In genomic region chr6:52176391-52176790, GRCm38 (mm10) we compare ENCODE assay signal across 14 mouse cellular contexts. TPM values are rescaled to one million over a fixed set of nuclear protein-coding genes. Genes with fewer than 3 reads are reported as not detected.
DNase-seq lines count a peak whose midpoint lies in the region; ATAC-seq and TF ChIP-seq lines count a peak whose summit lies in the region.
"Had no signal": no experiment of that assay in that cellular context is flagged by ENCODE, and none has a peak within 500 bp of the region (broad histone marks: within the 10 kb centered on the region; RNA-seq: fewer than 3 reads in every experiment).

No protein-coding gene starts in this region.

- H3K27ac ChIP-seq in heart, embryonic 11.5 days (ENCODE audit: low read depth, low read length) = peak overlapping the region; percentile 25; the same call in 1 of the 2 replicates
- peak overlapping the region; percentile 81 for H3K27ac ChIP-seq in embryonic fibroblast, embryonic 13.5 days (ENCODE audit: insufficient read depth, low read length)
- peak overlapping the region; percentile 87 for H3K27ac ChIP-seq in intestine, postnatal 0 days (ENCODE audit: low read depth, low read length)
- no peak overlapping the region for H3K27ac ChIP-seq in liver, embryonic 15.5 days (replicated peaks)
- H3K27ac ChIP-seq: forebrain, embryonic 15.5 days; layer of hippocampus, adult 2 months had no signal

- no peak for TF ChIP-seq POLR2A in embryonic fibroblast, embryonic 13.5 days (IDR thresholded peaks at IDR 0.05; ENCODE audit: low read depth, low read length)

- H3K9me3 ChIP-seq in heart, embryonic 11.5 days (replicated peaks; ENCODE audit: control insufficient read depth, low read length) = no peaks in the 10 kb centered on the region
- H3K9me3 ChIP-seq in intestine, postnatal 0 days (ENCODE audit: control insufficient read depth) = no peaks in the 10 kb centered on the region
- H3K9me3 ChIP-seq in liver, embryonic 15.5 days (replicated peaks) = no peaks in the 10 kb centered on the region
- H3K9me3 ChIP-seq: forebrain, embryonic 15.5 days had no signal

- peak overlapping the region; percentile 38 for H3K4me3 ChIP-seq in heart, embryonic 11.5 days (ENCODE audit: low read depth, low read length)
- peak overlapping the region; percentile 48 for H3K4me3 ChIP-seq in embryonic fibroblast, embryonic 13.5 days (ENCODE audit: insufficient read depth, low read length)
- peak overlapping the region; percentile 61 for H3K4me3 ChIP-seq in intestine, postnatal 0 days (ENCODE audit: low read depth, low read length)
- peak overlapping the region; percentile 39; the same call in 1 of the 2 replicates for H3K4me3 ChIP-seq in liver, embryonic 15.5 days (replicated peaks)
- H3K4me3 ChIP-seq: forebrain, embryonic 15.5 days; layer of hippocampus, adult 2 months had no signal

- TF ChIP-seq CTCF in embryonic fibroblast, embryonic 13.5 days (IDR thresholded peaks at IDR 0.05; ENCODE audit: borderline replicate concordance, insufficient read depth, low read length) = no peak
- no peak for TF ChIP-seq CTCF in intestine, postnatal 0 days (IDR thresholded peaks at IDR 0.05; ENCODE audit: low read depth)

- peak overlapping the region; percentile 20 for H3K4me2 ChIP-seq in heart, embryonic 11.5 days
- H3K4me2 ChIP-seq in intestine, postnatal 0 days (replicated peaks; ENCODE audit: low read depth) = peak overlapping the region; percentile 76
- peak overlapping the region; percentile 23; the same call in 1 of the 2 replicates for H3K4me2 ChIP-seq in liver, embryonic 15.5 days
- H3K4me2 ChIP-seq: forebrain, embryonic 15.5 days had no signal

- intact Hi-C loops in heart, postnatal 36 days (cut with DNase I) = no loop called here

- 2% methylated on average over 6 of the region's 6 CpGs for WGBS in heart, embryonic 11.5 days (ENCODE audit: insufficient replicate concordance)
- WGBS in intestine, postnatal 0 days = 3% methylated on average over 6 of the region's 6 CpGs
- 4% methylated on average over 6 of the region's 6 CpGs for WGBS in liver, embryonic 15.5 days (ENCODE audit: insufficient replicate concordance)

- no peak for DNase-seq in heart, postnatal 36 days
- no peak for DNase-seq in layer of hippocampus, adult 9-11 months
- no peak for DNase-seq in right cerebral cortex, postnatal 10 days (ENCODE audit: low spot score in 2 of 2)
- no peak for DNase-seq in thymus, adult 18-20 months
- DNase-seq: cerebellum, adult 9-11 months had no signal

- peaks cover 92% of the 10 kb centered on the region for H3K27me3 ChIP-seq in heart, embryonic 11.5 days (ENCODE audit: control insufficient read depth, insufficient read depth, low read length)
- H3K27me3 ChIP-seq in intestine, postnatal 0 days (replicated peaks; ENCODE audit: control insufficient read depth, insufficient read depth, low read length) = peaks cover 24% of the 10 kb centered on the region; the same call in 1 of the 2 replicates
- peaks cover 99% of the 10 kb centered on the region for H3K27me3 ChIP-seq in liver, embryonic 15.5 days
- H3K27me3 ChIP-seq: CH12.LX had no signal

- ATAC-seq in heart, embryonic 11.5 days (replicated peaks; ENCODE audit: insufficient number of reproducible peaks, low FRiP score, low TSS enrichment) = no peak
- ATAC-seq in intestine, postnatal 0 days = no peak
- ATAC-seq in liver, embryonic 15.5 days (ENCODE audit: insufficient read depth) = no peak
- ATAC-seq: activated CD4-positive, CD25-positive, alpha-beta regulatory T cell, adult 4 months; forebrain, embryonic 15.5 days had no signal

- no peaks in the 10 kb centered on the region for H3K36me3 ChIP-seq in heart, embryonic 11.5 days (ENCODE audit: control insufficient read depth, insufficient read depth, low read length)
- no peaks in the 10 kb centered on the region for H3K36me3 ChIP-seq in intestine, postnatal 0 days (ENCODE audit: control insufficient read depth, insufficient read depth)
- H3K36me3 ChIP-seq in liver, embryonic 15.5 days (replicated peaks) = no peaks in the 10 kb centered on the region
- H3K36me3 ChIP-seq: forebrain, embryonic 15.5 days had no signal

- 0 out of 2 replicates have a peak, but pooled peaks cover 2% of the 10 kb centered on the region for H3K4me1 ChIP-seq in heart, embryonic 11.5 days (ENCODE audit: control insufficient read depth, insufficient read depth, low read length)
- peaks cover 2% of the 10 kb centered on the region; the same call in 1 of the 2 replicates for H3K4me1 ChIP-seq in embryonic fibroblast, embryonic 13.5 days (ENCODE audit: control insufficient read depth, insufficient read depth, low read length)
- H3K4me1 ChIP-seq in intestine, postnatal 0 days (replicated peaks; ENCODE audit: control insufficient read depth, insufficient read depth, low read length) = no peaks in the 10 kb centered on the region
- H3K4me1 ChIP-seq in liver, embryonic 15.5 days (replicated peaks) = peaks cover 11% of the 10 kb centered on the region; the same call in 1 of the 2 replicates

- H3K9ac ChIP-seq in heart, embryonic 11.5 days (ENCODE audit: low read depth, low read length) = peak overlapping the region; percentile 60; the same call in 1 of the 2 replicates
- H3K9ac ChIP-seq in intestine, postnatal 0 days (ENCODE audit: low read depth, low read length) = peak overlapping the region; percentile 68; the same call in 1 of the 2 replicates
- no peak overlapping the region for H3K9ac ChIP-seq in liver, embryonic 15.5 days
- H3K9ac ChIP-seq: forebrain, embryonic 15.5 days had no signal

RNA-seq across cellular contexts. Expression of gene 5730596B20Rik, which starts 0.9 kb away (rescaled TPM):
- 0.45 and 0.57 TPM in 2 replicates for polyA plus RNA-seq in heart, embryonic 11.5 days (2014; fragmentation: Nextera tagmentation; extraction: Ambion mirVana)
- under 1 TPM in 1 of 2 experiments, not detected in 1; 0.08 TPM for total RNA-seq in heart, postnatal 36 days (2021)
- polyA plus RNA-seq in embryonic fibroblast, embryonic 13.5 days (2011; ENCODE audit: insufficient read length, low read depth, missing spikeins) = 0.23 TPM in 1 of 2 replicates, not detected in the other
- polyA plus RNA-seq in intestine, postnatal 0 days (2015; fragmentation: Nextera tagmentation; extraction: Ambion mirVana) = 0.61 and 0.97 TPM in 2 replicates
- 0.05 TPM in 2 replicates for polyA plus RNA-seq in liver, embryonic 15.5 days (2015; fragmentation: Nextera tagmentation; extraction: Ambion mirVana)
- total RNA-seq: CH12.LX; layer of hippocampus, adult 2 months; megakaryocyte progenitor cell, adult 5-6 weeks had no signal
- polyA plus RNA-seq: activated CD4-positive, CD25-positive, alpha-beta regulatory T cell, adult 4 months; forebrain, embryonic 15.5 days had no signal

RNA-seq across cellular contexts. Expression of gene Hoxa2, which starts 11.8 kb away (rescaled TPM):
- 3.5 and 3.6 TPM in 2 replicates for polyA plus RNA-seq in heart, embryonic 11.5 days (2014; fragmentation: Nextera tagmentation; extraction: Ambion mirVana)
- under 1 TPM in 1 of 2 experiments, not detected in 1; 0.62 TPM for total RNA-seq in heart, postnatal 36 days (2021)
- 4.3 and 4.8 TPM in 2 replicates for polyA plus RNA-seq in embryonic fibroblast, embryonic 13.5 days (2011; ENCODE audit: insufficient read length, low read depth, missing spikeins)
- polyA plus RNA-seq in intestine, postnatal 0 days (2015; fragmentation: Nextera tagmentation; extraction: Ambion mirVana) = 3.3 TPM in 2 replicates
- 0.29 and 0.37 TPM in 2 replicates for polyA plus RNA-seq in liver, embryonic 15.5 days (2015; fragmentation: Nextera tagmentation; extraction: Ambion mirVana)
- total RNA-seq: CH12.LX; layer of hippocampus, adult 2 months had no signal
- polyA plus RNA-seq: activated CD4-positive, CD25-positive, alpha-beta regulatory T cell, adult 4 months; forebrain, embryonic 15.5 days had no signal

RNA-seq across cellular contexts. Expression of gene Hoxa4, which starts 15.2 kb away (rescaled TPM):
- 0.68 and 1.4 TPM in 2 replicates for polyA plus RNA-seq in heart, embryonic 11.5 days (2014; fragmentation: Nextera tagmentation; extraction: Ambion mirVana)
- total RNA-seq in heart, postnatal 36 days (2021) = under 1 TPM; 0.43 to 0.67 TPM
- polyA plus RNA-seq in embryonic fibroblast, embryonic 13.5 days (2011; ENCODE audit: insufficient read length, low read depth, missing spikeins) = 3.0 and 4.2 TPM in 2 replicates
- 3.6 and 4.5 TPM in 2 replicates for polyA plus RNA-seq in intestine, postnatal 0 days (2015; fragmentation: Nextera tagmentation; extraction: Ambion mirVana)
- 0.07 and 0.21 TPM in 2 replicates for polyA plus RNA-seq in liver, embryonic 15.5 days (2015; fragmentation: Nextera tagmentation; extraction: Ambion mirVana)
- total RNA-seq: CH12.LX; layer of hippocampus, adult 2 months had no signal
- polyA plus RNA-seq: activated CD4-positive, CD25-positive, alpha-beta regulatory T cell, adult 4 months; forebrain, embryonic 15.5 days had no signal

RNA-seq across cellular contexts. Expression of gene Hoxa1, which starts 18.3 kb away (rescaled TPM):
- polyA plus RNA-seq in heart, embryonic 11.5 days (2014; fragmentation: Nextera tagmentation; extraction: Ambion mirVana) = 1.2 TPM in 2 replicates
- total RNA-seq in heart, postnatal 36 days (2021) = under 1 TPM; 0.14 to 0.24 TPM
- polyA plus RNA-seq in embryonic fibroblast, embryonic 13.5 days (2011; ENCODE audit: insufficient read length, low read depth, missing spikeins) = 2.4 and 3.0 TPM in 2 replicates
- polyA plus RNA-seq in intestine, postnatal 0 days (2015; fragmentation: Nextera tagmentation; extraction: Ambion mirVana) = 0.37 and 0.52 TPM in 2 replicates
- polyA plus RNA-seq in liver, embryonic 15.5 days (2015; fragmentation: Nextera tagmentation; extraction: Ambion mirVana) = 0.31 and 0.58 TPM in 2 replicates
- total RNA-seq: layer of hippocampus, adult 2 months had no signal
- polyA plus RNA-seq: activated CD4-positive, CD25-positive, alpha-beta regulatory T cell, adult 4 months; forebrain, embryonic 15.5 days had no signal

RNA-seq across cellular contexts. Expression of gene Hoxa5, which starts 28.0 kb away (rescaled TPM):
- polyA plus RNA-seq in heart, embryonic 11.5 days (2014; fragmentation: Nextera tagmentation; extraction: Ambion mirVana) = 2.4 and 2.6 TPM in 2 replicates
- total RNA-seq in heart, postnatal 36 days (2021) = under 1 TPM; 0.62 to 0.72 TPM
- 11.9 and 18.6 TPM in 2 replicates for polyA plus RNA-seq in embryonic fibroblast, embryonic 13.5 days (2011; ENCODE audit: insufficient read length, low read depth, missing spikeins)
- polyA plus RNA-seq in intestine, postnatal 0 days (2015; fragmentation: Nextera tagmentation; extraction: Ambion mirVana) = 14.8 and 15.3 TPM in 2 replicates
- 0.41 and 0.74 TPM in 2 replicates for polyA plus RNA-seq in liver, embryonic 15.5 days (2015; fragmentation: Nextera tagmentation; extraction: Ambion mirVana)
- total RNA-seq: layer of hippocampus, adult 2 months had no signal
- polyA plus RNA-seq: activated CD4-positive, CD25-positive, alpha-beta regulatory T cell, adult 4 months; forebrain, embryonic 15.5 days had no signal

Comparison
In these comparisons a context has a peak if more than half of its experiments do, and no peak if none do; other contexts are left out.
1. H3K4me2 ChIP-seq: peak in every context shown above with its lines; median percentile 76 in intestine, postnatal 0 days; 23 in liver, embryonic 15.5 days; 20 in heart, embryonic 11.5 days.